Mouse (Mus musculus): ENCODE measurements around the gene Olfr1193.
"Not testable (repeated sequence)": the region's sequence is repeated elsewhere in the genome, so short reads cannot be mapped to it uniquely, and the experiment has no call there.

Gene Olfr1193

DNA sequence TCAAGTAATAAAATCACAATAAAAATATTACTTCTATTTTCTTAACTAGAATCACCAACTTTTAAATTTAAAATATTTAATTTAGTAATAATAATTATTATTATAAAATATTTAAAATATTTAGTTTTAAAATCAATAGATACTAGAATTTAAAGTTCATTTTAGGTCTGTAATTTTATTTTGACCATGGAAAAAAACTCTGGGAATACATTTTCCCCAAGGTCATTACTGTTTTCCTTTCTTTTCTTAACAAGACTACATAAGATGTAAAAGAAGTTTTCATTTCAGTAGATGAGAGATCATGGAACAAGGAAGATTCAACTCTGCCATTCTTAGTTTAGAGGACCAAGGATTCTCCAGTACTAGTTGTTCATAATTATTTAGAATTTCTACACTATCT is at the start of gene Olfr1193:
Gene Olfr1193, plus strand, starts transcription at position 301 of the 400 bp plus-strand sequence.
- DNase-seq: not testable (repeated sequence)

DNA sequence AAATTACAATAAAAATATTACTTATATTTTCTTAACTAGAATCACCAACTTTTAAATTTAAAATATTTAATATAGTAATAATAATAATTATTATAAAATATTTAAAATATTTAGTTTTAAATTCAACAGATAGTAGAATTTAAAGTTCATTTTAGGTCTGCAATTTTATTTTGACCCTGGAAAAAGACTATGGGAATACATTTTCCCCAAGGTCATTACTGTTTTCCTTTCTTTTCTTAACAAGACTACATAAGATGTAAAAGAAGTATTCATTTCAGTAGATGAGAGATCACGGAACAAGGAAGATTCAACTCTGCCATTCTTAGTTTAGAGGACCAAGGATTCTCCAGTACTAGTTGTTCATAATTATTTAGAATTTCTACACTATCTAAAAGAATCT is 35.2 kb upstream of the Olfr1193 start, which contains the start of gene Olfr1191-ps1:
Gene Olfr1191-ps1, plus strand, starts transcription at position 301 of the 400 bp plus-strand sequence.
- not testable (repeated sequence) for DNase-seq

DNA sequence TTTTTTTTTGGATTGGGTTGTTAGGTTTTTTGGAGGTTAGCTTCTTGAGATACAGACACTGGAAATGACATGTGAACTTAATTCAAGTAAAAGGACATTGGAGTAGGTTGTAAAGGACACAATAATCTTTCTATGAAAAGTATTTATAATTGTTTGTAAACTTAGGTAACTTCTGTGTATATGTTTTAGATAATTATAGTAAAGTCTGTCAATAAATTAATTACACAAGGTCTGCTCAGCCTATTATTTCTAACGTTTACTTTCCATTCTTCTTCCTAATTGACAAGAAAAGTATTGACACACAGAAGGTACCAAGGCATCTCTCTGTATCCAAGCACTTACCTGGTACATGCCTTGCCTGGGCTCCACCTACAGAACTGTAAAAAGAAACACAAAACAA is 27.2 kb upstream of the Olfr1193 start, which contains the start of gene Olfr1192-ps1:
Gene Olfr1192-ps1, plus strand, starts transcription at position 301 of the 400 bp plus-strand sequence.
- DNase-seq: no peak

DNA sequence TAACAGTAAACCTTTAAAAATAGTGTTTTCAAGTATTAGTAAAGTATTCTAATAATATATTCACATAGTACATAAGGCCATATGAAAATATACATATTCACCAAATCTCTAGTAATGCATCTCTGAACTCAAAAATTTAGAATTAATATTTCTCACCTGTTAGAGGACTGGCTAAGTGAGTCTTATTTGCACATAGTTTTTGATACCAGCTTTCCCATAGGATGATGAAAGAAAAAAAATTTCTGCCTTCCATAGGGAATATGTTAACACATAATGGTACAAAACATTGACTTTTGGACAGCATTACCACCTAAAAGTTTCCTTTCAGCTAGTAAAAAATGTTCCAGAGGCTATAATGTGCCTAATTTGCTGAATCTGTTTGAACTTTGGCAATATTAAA is 13.7 kb downstream of the Olfr1193 start, which contains the start of gene Olfr1195:
Gene Olfr1195, minus strand, starts transcription at position 101 of the 400 bp plus-strand sequence.
- DNase-seq: no peak

- no peak for DNase-seq
Observed at GRCm38 (mm10) chr2:88704497-88704896, 29.1 kb downstream of the Olfr1193 start, which contains the start of gene Olfr1196. TSS of gene Olfr1196 (minus strand) at chr2:88704597.

Measured in right cerebral cortex, postnatal 4 days (tissue).